Mouse (Mus musculus): ENCODE measurements at regions not wholly inside any gene's neighbourhood (a gene's known extent, or its start where the extent isn't known, plus 50 kb on each side); places are given as distances from the start of the nearest gene placed in this dataset.

DNA sequence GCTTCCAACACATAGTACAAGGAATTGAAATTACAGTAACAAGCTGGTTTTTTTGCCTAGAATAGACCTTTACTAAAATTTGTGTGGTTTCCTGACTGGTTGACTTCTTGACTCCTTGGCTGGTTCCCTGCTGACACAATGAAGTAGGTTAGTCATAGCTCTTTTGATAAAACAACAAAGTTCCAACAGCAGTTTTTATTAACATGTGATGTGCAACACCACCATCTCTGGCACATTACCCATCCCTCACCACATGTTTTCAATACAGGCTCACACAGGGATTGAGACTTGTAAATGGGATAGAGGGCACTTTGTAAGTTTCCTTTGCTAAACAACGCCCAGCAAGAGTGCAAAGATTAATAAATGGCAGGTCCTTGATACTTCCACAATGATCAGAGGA is 53.9 kb upstream of the Amot start:
- H3K4me3 ChIP-seq (ENCODE audit: low read length): no peak overlapping the region
- H3K27ac ChIP-seq: no peak overlapping the region
- DNase-seq (ENCODE audit: low spot score) (no peak), ATAC-seq (no peak)
- H3K9ac ChIP-seq (replicated peaks; ENCODE audit: low read length): no peak overlapping the region
- no peaks in the 10 kb centered on the region for H3K36me3 ChIP-seq (ENCODE audit: insufficient read depth, low read length)
- H3K27me3 ChIP-seq (ENCODE audit: insufficient read depth, low read length): no peaks in the 10 kb centered on the region
- no peaks in the 10 kb centered on the region for H3K4me1 ChIP-seq (ENCODE audit: insufficient read depth, low read length)
- TF ChIP-seq CTCF (IDR thresholded peaks at IDR 0.05; ENCODE audit: low read depth): no peak
- 73% methylated on average over 1 of the region's 1 CpGs for WGBS
- no peaks in the 10 kb centered on the region for H3K9me3 ChIP-seq (ENCODE audit: low read length)
- H3K4me2 ChIP-seq (ENCODE audit: low read depth, low read length): no peak overlapping the region

Measured in hindbrain, postnatal 0 days (tissue).